Mouse (Mus musculus): Measurements from ENCODE around the gene Pard6b.

DNA sequence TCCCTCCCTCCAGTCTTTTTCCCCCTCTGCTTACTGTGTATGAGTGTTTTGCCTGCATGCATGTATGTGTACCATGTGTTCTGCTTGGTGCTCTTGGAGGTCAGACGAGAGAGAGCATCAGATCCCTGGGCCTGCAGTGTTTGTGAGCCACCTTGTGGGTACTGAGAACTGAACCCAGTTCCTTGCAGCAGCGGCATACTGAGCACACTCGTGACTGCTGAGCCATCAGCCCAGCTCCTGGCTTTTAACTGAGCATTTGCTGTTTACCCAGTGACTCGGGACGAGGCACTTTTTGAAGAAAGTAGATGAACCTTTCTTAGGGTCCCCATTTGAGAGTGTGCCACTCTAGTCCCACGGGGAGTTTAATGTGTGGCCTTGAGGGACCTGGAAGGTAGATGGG lies 5.5 kb downstream of the Pard6b start:
- no peak for TF ChIP-seq MAFK (IDR thresholded peaks at IDR 0.05; ENCODE audit: insufficient replicate concordance, low read length)
- TF ChIP-seq GABPA (IDR thresholded peaks at IDR 0.05; ENCODE audit: insufficient replicate concordance, low read depth, low read length), result no peak
- no peak for TF ChIP-seq CTCF (conservative IDR thresholded peaks at IDR 0.05 in 1 of 2, IDR thresholded peaks at IDR 0.05 in 1 of 2; ENCODE audit: low read depth in 2 of 2, low read length in 2 of 2)
- TF ChIP-seq POLR2A (IDR thresholded peaks at IDR 0.05; ENCODE audit: low read depth, low read length), result no peak
- no peak for TF ChIP-seq RCOR1 (conservative IDR thresholded peaks at IDR 0.05; ENCODE audit: low read depth, low read length)
- no peak for TF ChIP-seq ZC3H11A (IDR thresholded peaks at IDR 0.05; ENCODE audit: low read depth, low read length)
- no peak for TF ChIP-seq SMC3 (IDR thresholded peaks at IDR 0.05; ENCODE audit: low read depth, low read length)
- no peak for TF ChIP-seq ELF1 (IDR thresholded peaks at IDR 0.05; ENCODE audit: low read depth, low read length)

Measured in CH12.LX (cell line).